Mouse (Mus musculus): Measurements from ENCODE around the gene BC051142.

DNA sequence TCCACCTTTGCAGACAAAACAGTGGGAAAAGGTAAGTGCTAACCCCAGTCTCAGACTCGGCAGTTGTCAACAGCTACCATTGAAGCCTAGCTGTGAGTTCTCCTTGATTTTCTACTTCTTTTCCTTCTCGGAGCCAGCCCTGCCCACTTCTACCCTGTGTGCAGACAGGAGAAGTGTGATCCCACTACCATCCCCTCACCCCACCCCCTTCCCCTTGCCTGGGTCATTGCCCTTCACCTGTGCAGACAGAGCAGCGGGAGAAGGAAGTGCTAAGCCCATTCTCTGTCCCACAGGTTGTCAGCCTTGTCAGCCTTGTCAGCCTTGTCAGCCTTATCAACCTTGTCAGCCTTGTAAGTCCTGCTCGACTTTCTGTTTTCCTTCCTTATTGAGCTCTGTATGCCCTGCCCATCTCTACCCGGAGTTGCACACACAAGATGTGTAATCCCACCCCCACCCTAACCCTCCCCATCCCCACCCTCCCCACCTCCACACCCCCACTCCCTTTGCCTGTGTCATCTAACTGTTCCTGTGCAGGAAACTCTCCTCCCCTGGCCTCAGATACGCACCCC, 49.9 kb downstream of the BC051142 start:
- TF ChIP-seq CTCF (IDR thresholded peaks at IDR 0.05; ENCODE audit: low read depth, low read length) (no peak), POLR2A (IDR thresholded peaks at IDR 0.05; ENCODE audit: extremely low read depth, insufficient read depth, low read length) (no peak)
